Mouse (Mus musculus): ENCODE measurements around the gene Clic5.
A peak's percentile ranks its signal among the peaks of the same experiment; 100 is the strongest.

Gene Clic5

DNA sequence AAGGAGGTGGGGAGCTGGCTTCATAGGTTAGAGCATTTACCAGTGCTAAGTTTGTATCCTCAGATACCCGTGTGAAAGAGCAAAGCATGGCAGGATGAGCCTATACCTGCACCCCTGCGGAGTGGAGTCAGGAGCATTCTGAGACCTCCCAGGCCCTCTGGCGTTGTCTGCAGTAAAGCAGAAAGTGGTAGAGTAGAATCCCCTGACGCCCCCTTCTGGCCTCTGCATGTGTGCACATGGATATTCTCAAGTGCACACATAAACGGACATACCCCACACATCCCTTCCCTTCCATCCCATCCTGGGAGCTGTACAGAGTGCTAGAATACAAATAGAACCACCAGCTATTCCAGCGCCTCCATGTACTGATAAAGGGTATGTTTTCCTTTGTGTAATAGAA lies 70.9 kb downstream of the Clic5 start:
- no peak for DNase-seq (ENCODE audit: extremely low read depth, insufficient read length, low spot score)

DNA sequence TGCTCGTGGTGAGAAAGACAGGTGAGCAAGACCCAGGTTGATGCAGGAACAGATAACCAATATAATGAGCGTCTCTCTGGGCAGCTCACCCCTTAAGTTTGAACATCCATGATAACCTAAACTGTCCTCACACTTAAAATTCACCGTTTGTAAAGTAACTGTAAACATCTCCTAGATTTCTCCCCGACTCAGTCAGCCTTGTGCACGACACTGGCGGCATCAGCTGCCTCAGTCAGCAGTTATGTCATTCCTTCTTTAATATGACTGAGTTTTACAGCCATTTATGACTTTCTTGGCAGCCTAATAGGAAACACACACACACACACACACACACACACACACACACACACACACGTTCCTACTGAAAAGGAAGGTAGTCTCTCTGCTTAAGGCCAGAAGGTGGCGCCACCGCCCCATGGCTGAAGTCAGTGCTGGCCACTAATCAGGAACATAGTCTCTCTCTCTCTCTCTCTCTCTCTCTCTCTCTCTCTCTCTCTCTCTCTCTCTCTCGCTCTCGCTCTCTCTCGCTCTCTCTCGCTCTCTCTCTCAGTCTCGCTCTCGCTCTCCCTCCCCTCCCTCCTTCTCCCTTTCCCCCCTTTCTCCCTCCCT lies 73.3 kb downstream of the Clic5 start:
- peak; percentile 61 for DNase-seq (ENCODE audit: extremely low read depth, insufficient read length, low spot score)

DNA sequence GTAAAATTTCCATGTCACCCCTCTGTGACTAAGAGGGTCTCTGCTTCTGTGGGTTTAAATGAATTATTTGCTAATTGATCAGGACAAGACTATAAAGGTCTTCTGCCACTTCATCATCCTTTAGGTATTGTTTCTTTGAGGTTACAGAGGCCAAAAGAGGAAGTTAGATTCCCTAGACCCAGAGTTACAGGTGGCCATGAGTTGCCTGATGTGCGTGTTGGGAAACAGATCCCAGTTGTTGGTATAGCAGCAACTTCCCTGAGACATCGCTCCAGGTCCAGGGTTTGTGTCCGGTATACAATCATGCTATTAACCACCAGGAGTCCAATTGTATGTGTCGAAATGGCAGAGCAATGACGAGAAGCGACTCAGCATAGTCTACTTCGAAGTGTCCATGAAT lies 81.7 kb downstream of the Clic5 start:
- DNase-seq (ENCODE audit: extremely low read depth, insufficient read length, low spot score), result no peak

DNA sequence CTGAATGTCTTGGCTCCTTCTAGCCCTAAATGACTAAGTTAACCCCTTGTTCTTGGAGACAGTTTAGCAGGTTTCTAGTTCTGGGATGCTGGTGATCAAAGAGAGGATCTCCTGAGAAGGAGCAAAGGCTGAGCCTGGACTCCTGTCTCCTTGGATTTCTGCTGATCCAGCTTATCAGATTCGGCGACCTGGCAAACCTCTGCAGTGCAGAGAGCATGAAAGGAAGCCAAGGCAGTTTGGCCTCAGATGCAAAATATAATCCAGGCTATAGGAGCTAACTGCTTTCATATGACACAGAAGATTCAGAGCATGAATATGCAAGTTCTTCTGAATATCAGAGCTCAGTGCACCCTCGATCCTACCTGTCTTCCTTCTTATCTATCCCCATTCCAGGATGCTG lies 83.0 kb downstream of the Clic5 start:
- no peak for DNase-seq (ENCODE audit: extremely low read depth, insufficient read length, low spot score)

DNA sequence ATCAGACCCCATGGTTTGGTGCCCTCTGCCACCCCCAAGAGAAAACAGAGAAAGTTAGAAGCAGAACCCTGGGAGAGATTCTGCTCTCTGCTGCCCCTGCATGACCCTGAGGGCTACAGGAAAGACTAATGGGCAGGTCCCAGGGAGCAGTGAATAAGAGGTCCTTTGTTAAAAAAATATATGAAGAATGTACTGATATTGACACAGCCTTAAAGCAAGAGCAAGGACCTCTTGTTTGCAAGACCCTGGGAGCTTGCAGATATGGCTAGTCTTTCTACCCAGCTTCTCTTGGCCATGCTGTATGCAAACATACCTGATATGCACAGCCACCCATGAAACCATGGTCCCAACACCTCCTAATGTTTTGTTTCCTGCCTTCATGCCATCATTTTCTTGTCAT lies 86.4 kb downstream of the Clic5 start:
- DNase-seq (ENCODE audit: extremely low read depth, insufficient read length, low spot score), result no peak

DNA sequence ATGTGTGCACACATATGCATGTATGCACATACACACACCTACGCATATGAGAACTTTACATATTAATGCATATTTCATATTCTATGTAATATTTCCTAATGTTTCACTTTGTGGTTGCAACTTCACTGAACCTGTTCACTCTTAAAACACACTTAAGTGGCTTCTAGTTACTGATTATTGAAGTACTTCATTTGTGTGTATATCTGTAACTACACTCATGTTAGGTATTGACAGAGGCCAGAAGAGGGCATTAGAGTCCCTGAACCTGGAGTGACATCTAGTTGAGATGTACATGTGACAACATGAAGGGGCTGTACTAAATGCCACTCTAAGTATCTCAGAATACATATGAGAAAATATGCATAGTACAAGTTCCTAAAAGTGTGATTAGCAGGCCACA lies 99.9 kb downstream of the Clic5 start:
- DNase-seq (ENCODE audit: extremely low read depth, insufficient read length, low spot score), result no peak

DNA sequence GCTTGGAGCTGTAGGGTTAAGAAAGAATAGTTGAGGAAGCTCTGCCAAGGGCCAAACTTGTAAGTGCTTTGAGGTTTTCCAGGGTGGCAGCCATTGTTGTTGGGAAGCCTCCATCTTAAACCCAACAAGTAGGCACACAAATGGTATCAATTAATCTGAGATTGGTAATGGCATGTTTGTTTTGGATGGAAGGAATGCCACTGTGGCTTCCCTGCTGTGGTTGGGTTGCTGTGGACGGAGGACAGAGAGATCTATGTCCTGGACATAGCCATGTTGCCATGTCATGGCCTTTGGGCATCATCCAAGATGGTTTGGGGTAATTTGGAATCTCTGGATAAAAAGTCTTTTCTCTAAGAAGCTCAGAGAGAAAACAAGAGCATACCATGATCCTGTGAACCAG lies 108.8 kb downstream of the Clic5 start:
- DNase-seq (ENCODE audit: extremely low read depth, insufficient read length, low spot score), result no peak

DNA sequence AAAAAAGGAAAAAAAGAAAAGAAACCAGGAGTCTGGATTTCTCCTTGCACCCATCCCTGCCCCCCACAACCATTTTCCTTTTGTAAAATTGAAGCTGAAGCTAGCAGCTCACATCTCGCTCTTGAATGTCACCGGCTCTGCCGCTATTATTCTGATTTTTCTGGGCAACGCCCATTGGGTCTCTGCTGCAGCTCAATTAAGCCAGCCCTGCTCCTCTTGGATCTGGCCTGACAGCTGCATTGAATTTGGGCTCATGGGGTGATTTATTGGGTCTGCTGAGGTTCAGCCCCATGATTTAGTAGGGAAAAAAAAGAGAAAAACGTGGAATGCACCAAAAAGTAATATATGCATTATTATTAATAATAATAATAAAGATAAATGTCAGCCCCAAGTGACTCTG lies 111.9 kb downstream of the Clic5 start:
- DNase-seq (ENCODE audit: extremely low read depth, insufficient read length, low spot score), result no peak

DNA sequence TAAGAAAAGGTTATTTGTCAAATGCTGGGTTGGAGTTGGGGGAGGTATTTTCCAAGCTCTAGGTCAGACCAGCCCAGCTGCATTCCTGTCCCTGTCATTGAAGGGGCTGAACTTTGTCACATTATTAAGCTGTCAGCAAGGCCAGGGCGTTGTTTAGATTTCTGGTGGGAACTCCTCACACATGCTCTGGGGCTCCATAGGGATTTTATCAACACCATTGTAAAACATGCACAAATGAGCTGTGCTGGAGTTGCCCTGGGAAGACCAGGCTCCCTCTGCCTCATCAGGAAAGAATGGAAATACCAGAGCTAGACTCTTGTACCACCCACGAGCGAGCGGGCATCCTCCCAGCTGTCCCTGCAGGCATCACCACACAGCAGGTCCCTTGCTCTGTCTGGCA lies 112.3 kb downstream of the Clic5 start:
- no peak for DNase-seq (ENCODE audit: extremely low read depth, insufficient read length, low spot score)

DNA sequence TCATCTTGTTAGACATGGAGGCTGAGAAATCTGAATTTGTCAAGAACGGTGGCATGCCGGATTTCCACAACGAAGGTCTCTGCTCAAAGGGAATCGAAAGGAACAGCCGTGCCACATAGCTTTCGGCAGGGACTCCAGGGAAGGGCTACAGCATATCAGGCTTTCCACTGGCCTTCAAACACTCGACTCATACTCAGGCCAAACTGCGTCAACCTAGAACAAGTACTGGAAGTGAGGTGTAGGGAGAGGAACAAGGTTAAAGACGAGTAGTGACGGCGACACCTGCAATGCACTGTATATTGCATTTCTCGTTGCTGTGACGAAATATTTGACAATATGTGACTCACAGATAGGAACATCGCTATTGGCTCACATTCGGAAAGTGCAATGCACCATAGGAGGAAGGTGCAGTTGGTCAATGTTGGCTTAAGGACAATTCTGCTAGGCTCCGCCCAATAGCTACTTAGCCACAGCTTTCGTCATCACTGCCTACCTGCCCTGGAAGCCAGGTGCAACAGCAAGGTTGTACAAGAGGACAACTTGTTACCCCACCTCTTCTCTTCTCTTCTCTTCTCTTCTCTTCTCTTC lies 112.9 kb downstream of the Clic5 start:
- DNase-seq (ENCODE audit: extremely low read depth, insufficient read length, low spot score), result no peak

DNA sequence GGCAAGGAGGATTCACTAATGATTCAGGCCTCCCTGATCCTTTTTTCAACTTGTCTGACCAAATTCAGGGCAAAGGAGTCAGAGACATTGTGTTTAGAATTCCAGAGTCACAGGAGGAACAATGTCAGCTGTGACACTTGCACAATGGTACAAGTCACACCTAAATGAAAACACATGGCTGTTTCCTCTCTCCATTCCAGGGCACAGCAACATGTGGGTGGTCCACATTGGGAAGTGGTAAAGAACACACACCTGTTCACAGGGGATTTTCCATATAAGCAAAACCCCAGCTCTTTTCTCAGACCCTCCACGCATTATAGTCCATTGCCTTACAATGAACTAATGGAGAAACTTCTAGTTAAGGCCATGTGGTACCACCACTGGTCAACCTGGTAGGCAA lies 115.7 kb downstream of the Clic5 start:
- DNase-seq (ENCODE audit: extremely low read depth, insufficient read length, low spot score), result no peak

DNA sequence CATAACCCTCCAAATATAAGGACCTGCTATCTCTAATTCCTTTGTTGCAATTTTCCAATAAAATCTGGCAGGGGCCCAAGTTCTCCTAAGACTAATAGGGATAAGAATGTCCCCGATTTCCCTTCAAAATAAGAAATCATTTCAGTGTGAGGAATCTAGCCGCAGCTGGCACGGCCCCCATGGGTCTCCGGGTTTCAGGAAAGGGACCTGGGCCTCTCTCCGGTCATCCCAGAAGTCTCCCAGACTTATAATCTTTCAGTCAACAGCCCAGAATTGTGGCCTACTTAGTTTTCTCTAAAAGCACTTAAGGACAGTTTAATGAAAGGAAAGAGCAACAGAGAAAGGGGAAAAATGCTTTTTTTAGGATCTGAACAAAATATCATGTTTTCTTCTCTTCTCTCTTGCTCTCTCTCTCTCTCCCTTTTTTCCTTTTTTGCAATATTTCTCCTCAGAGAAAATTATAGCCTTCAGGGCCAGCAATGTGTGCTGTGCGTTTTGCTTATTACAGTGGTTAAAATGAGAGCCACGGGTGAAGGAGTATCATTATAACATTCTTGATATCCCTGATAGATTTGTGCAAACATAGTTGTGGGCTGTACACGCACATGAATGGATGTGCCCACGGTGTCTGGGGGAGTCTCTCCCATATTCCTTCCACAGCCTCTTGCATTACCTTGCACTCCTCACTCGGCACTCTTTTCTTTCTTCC lies 121.7 kb downstream of the Clic5 start:
- DNase-seq (ENCODE audit: extremely low read depth, insufficient read length, low spot score), result peak; percentile 5

DNA sequence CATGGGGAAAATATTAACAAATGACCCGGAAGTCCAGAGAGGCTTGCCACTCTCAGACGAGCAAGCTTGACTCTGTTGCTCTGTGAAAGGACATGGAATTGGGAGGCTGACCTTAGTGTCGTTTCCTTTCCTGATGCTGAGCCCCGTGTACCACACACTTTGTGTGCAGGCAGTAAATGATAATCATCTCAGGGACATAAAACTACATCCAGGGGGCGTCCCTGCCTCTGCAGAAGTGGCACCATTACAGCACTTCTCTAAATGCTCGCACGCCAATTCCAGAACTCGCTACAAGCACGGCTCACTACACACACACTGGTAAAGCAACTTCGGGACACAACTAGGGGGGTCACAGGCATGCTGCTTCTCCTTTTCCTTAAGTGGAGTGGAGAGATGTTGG lies 136.9 kb downstream of the Clic5 start:
- DNase-seq (ENCODE audit: extremely low read depth, insufficient read length, low spot score), result no peak

DNA sequence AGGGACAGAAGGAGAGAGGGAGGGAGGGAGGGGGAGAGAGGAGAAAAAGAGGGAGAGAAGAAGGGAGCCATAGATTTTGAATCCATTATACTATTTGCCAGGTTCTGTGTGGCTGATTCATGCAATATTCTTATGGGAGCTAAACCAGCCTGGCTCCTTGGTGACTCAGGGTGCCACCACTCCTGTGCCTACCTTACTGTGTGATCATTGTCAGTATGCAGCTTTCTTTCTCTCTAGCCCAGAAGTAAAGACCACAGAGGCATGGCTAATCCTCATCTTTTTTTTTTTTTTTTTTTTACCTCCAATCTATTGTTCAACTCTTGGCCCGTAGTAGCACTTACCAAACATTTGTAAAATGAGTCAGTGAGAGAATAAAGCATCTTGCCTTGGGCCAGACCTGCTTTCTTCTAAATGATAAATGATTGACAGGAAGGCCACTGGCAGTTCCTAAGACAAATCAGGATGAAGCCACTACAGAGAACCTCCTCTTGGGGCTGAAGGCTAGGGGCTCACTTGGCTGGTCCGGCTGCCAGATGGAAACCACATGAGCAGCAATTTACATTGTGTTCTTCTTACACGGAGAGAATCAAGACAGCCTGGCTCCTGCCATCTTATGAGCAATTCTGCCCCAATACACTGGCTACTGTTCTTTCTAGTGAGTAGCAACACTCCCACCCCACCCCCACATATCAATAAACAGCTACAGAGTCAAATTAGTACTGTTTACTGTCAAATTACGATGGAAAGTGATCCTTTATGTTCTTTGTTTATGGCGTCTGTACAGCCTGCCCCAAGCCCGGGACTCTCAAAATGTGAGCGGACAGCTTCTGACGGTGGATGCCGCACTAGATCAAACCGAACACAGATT lies 139.1 kb downstream of the Clic5 start:
- no peak for DNase-seq (ENCODE audit: extremely low read depth, insufficient read length, low spot score)

DNA sequence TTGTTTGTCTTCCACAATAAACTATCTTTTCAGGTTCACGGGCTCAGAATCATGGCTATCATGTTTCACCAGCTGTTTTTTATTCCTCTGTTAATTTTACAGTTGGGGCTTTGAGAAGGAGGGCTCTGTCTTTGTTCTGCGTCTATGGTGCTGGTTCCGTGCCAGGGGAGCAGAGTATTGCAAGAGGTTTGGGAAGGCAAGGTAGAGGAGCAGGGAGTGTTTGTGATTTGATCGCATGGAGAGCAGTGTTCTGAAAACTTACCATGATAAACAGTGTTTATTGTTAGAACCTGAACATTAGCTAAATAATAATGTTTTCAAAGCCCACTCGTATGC lies 139.7 kb downstream of the Clic5 start:
- no peak for DNase-seq (ENCODE audit: extremely low read depth, insufficient read length, low spot score)

Data from 3134 (cell line).